Mouse (Mus musculus): ENCODE results near the gene Cdc25b. TPM values are rescaled to one million over a fixed set of nuclear protein-coding genes. Genes with fewer than 3 reads are reported as not detected.
A peak's percentile ranks its signal among the peaks of the same experiment; 100 is the strongest.
"Not testable (repeated sequence)": the region's sequence is repeated elsewhere in the genome, so short reads cannot be mapped to it uniquely, and the experiment has no call there.

The Cdc25b gene
- polyA plus RNA-seq, 1 experiment from 2014 or later = 77.7 TPM

- H3K4me3 ChIP-seq (ENCODE audit: low read depth, low read length) = no peak overlapping the region
- 50% methylated on average over 1 of the region's 1 CpGs for WGBS (ENCODE audit: insufficient replicate concordance)
These were observed 36.8 kb downstream of the Cdc25b start for GRCm38 (mm10) chr2:131223569-131223968.

DNA sequence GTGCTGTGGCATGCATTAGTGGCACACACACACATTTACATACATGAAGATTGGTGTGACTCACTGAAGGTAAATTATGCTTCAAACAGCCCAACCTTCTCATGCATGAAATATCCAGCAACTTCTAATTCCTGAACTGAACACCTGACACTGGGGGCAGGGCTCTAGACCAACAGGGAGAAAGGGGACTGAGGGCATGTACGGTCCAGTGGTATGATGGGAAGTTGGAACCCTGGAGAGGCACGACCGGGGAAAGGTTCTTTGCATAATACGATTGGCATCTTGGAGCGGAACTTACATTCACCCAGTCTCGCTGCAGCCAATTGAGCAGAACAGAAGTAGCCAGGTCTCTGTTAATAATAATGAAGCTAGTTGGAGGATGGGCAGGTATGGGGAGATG, 38.4 kb downstream of the Cdc25b start:
- Histone ChIP-seq H3K36me3 (replicated peaks; ENCODE audit: insufficient read depth, low read length) (no peaks in the 10 kb centered on the region), H3K27me3 (ENCODE audit: insufficient read depth, low read length) (no peaks in the 10 kb centered on the region), H3K4me2 (ENCODE audit: low read depth, low read length) (no peak overlapping the region), H3K4me3 (ENCODE audit: low read depth, low read length) (no peak overlapping the region), H3K27ac (ENCODE audit: low read depth) (no peak overlapping the region), H3K9ac (replicated peaks) (no peak overlapping the region), H3K4me1 (ENCODE audit: insufficient read depth) (peaks cover 23% of the 10 kb centered on the region), H3K9me3 (ENCODE audit: low read length) (no peaks in the 10 kb centered on the region)
- TF ChIP-seq CTCF (IDR thresholded peaks at IDR 0.05; ENCODE audit: low read depth) (no peak), EP300 (IDR thresholded peaks at IDR 0.05; ENCODE audit: low read depth) (no peak)
- ATAC-seq (no peak), DNase-seq (no peak)
- WGBS (ENCODE audit: insufficient replicate concordance) = 91% methylated on average over 6 of the region's 6 CpGs

More at GRCm38 (mm10) chr2:131223569-131223968, 36.8 kb downstream of the Cdc25b start:
- Histone ChIP-seq H3K27me3 (ENCODE audit: insufficient read depth, low read length) (no peaks in the 10 kb centered on the region), H3K9ac (replicated peaks) (no peak overlapping the region), H3K27ac (ENCODE audit: low read depth) (peak overlapping the region; percentile 80), H3K4me2 (ENCODE audit: low read depth, low read length) (peak overlapping the region; percentile 33; the same call in 1 of the 2 replicates), H3K9me3 (ENCODE audit: low read length) (no peaks in the 10 kb centered on the region), H3K4me1 (ENCODE audit: insufficient read depth) (peaks cover 23% of the 10 kb centered on the region), H3K36me3 (replicated peaks; ENCODE audit: insufficient read depth, low read length) (no peaks in the 10 kb centered on the region)
- peak; percentile 98 for ATAC-seq
- TF ChIP-seq EP300 (IDR thresholded peaks at IDR 0.05; ENCODE audit: low read depth) (peak; percentile 97), CTCF (IDR thresholded peaks at IDR 0.05; ENCODE audit: low read depth) (no peak)
- DNase-seq = peak; percentile 64

DNA sequence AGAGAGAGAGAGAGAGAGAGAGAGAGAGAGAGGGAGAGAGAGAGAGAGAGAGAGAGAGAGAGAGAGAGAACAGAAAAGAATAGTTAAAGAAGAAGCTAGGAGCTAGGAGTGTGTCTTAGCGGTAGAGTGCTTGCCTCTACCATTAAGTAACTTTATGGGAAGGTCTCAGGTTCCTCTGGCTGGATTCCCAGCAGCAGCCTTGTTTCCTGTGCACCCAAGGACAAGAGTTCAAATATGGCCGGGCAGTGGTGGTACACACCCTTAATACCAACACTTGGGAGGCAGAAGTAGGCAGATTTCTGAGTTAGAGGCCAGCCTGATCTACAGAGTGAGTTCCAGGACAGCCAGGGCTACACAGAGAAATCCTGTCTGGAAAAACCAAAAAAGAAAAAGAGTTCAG, 39.9 kb downstream of the Cdc25b start:
- H3K27ac ChIP-seq (ENCODE audit: low read depth); ATAC-seq; DNase-seq; H3K36me3 ChIP-seq (replicated peaks; ENCODE audit: insufficient read depth, low read length); H3K9me3 ChIP-seq (ENCODE audit: low read length); H3K9ac ChIP-seq (replicated peaks); H3K27me3 ChIP-seq (ENCODE audit: insufficient read depth, low read length); H3K4me2 ChIP-seq (ENCODE audit: low read depth, low read length); H3K4me3 ChIP-seq (ENCODE audit: low read depth, low read length): not testable (repeated sequence)
- H3K4me1 ChIP-seq (ENCODE audit: insufficient read depth) = peaks cover 21% of the 10 kb centered on the region
- 66% methylated on average over 2 of the region's 2 CpGs for WGBS (ENCODE audit: insufficient replicate concordance)

DNA sequence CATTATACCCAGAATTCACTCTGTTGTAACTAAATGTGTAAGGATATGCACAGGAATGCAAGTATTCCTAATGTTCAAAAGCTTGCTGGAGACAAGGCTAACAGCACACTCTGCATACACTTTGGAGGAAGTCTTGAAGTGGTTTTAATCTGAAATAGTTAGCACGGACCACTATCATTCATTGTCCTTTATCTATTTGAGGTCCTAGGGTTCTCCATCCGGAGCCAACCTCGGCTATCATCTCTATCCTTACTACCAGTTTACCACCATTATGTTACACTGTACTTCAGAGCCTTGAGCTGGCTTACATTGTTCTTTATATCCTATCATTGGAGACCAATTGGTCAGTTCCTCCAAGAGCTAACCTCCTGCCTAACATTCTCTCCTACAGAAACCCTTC, 40.5 kb downstream of the Cdc25b start:
- H3K27ac ChIP-seq (ENCODE audit: low read depth) = no peak overlapping the region
- no peaks in the 10 kb centered on the region for H3K9me3 ChIP-seq (ENCODE audit: low read length)
- ATAC-seq (no peak), DNase-seq (no peak)
- H3K27me3 ChIP-seq (ENCODE audit: insufficient read depth, low read length) = no peaks in the 10 kb centered on the region
- H3K9ac ChIP-seq (replicated peaks) = no peak overlapping the region
- H3K36me3 ChIP-seq (replicated peaks; ENCODE audit: insufficient read depth, low read length) = no peaks in the 10 kb centered on the region
- peaks cover 17% of the 10 kb centered on the region for H3K4me1 ChIP-seq (ENCODE audit: insufficient read depth)
- no peak overlapping the region for H3K4me2 ChIP-seq (ENCODE audit: low read depth, low read length)
- H3K4me3 ChIP-seq (ENCODE audit: low read depth, low read length) = no peak overlapping the region
- TF ChIP-seq CTCF (IDR thresholded peaks at IDR 0.05; ENCODE audit: low read depth) = no peak
- TF ChIP-seq EP300 (IDR thresholded peaks at IDR 0.05; ENCODE audit: low read depth) = no peak
- 71% methylated on average over 3 of the region's 3 CpGs for WGBS (ENCODE audit: insufficient replicate concordance)

DNA sequence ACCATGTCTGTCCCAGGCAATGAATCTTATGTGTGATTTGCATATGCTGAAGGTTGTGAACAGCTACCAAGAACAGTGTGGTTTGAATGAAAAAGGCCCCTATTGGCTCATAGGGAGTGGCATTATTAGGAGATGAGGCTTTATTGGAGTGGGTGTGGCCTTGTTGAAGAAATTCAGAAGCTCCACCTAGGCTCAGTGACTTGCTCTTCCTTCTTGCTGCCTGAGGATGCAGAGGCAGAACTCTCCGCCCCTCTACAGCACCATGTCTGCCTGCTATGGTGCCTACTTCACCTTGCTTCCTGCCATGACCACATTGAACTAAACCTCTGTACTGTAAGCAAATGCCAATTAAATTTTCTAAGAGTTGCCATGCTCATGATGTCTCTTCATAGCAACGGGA, 45.8 kb downstream of the Cdc25b start:
- Histone ChIP-seq H3K4me1 (ENCODE audit: insufficient read depth) (peaks cover 26% of the 10 kb centered on the region), H3K9ac (replicated peaks) (no peak overlapping the region; the same call in none of the 2 replicates), H3K4me2 (ENCODE audit: low read depth, low read length) (peak overlapping the region; percentile 82; the same call in 1 of the 2 replicates), H3K27me3 (ENCODE audit: insufficient read depth, low read length) (no peaks in the 10 kb centered on the region), H3K36me3 (replicated peaks; ENCODE audit: insufficient read depth, low read length) (no peaks in the 10 kb centered on the region; the same call in 1 of the 2 replicates), H3K27ac (ENCODE audit: low read depth) (peak overlapping the region; percentile 52; the same call in 1 of the 2 replicates), H3K9me3 (ENCODE audit: low read length) (no peaks in the 10 kb centered on the region), H3K4me3 (ENCODE audit: low read depth, low read length) (no peak overlapping the region)
- ATAC-seq (peak; percentile 26), DNase-seq (no peak)
- TF ChIP-seq EP300 (IDR thresholded peaks at IDR 0.05; ENCODE audit: low read depth) = no peak; the same call in 1 of the 2 replicates
- 0 out of 2 replicates have a peak, but pooled peaks have one; percentile 4 for TF ChIP-seq CTCF (IDR thresholded peaks at IDR 0.05; ENCODE audit: low read depth)
- WGBS (ENCODE audit: insufficient replicate concordance) = 67% methylated on average over 2 of the region's 2 CpGs

DNA sequence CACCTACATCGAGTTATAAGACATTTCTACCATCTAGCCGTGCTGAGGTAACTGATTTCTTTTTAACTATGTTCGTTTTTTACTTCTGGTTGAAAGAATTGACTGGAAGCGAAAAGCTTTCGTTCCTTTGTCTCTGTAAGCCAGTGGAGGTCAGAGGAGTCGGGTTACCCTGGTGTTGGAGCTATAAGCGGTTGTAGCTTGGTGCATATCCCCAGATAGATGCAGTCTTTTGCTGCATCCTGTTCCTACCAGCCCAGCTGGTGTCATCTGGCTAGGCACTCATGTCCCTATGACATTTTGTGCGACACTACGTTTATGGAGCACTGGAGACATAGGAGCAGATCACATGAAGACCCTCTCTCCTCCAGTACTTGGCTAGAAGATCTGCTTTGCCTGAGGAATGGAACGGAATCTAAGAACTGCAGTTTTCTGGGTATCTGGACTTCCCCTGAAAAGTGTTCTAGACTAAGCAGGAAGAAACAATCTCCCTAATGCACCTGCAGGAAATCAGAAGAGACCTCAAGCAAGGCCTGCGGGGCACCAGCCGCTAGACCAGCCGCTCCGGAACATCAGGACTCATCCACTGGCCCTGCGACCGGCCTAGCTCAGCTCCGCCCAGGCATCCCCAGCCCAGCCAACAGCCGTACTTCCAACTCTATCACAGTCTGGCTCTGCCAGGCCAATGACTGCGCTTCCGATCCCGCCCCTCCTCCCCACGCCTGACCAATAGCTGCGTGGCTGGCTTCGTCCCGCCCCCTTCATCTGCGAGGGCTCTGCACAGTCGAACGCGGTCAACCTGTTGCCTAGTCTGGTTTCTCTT, 46.8 kb downstream of the Cdc25b start, which contains the start of gene Mavs:
Gene Mavs (plus strand): TSS at position 757 of the 820 bp plus-strand sequence.
- WGBS (ENCODE audit: insufficient replicate concordance) = 15% methylated on average over 29 of the region's 29 CpGs
- peak within 1 kb of the TSS; percentile 80 for H3K9ac ChIP-seq (replicated peaks)
- no peaks in the 10 kb centered on the region for H3K27me3 ChIP-seq (ENCODE audit: insufficient read depth, low read length)
- H3K4me2 ChIP-seq (ENCODE audit: low read depth, low read length) = peak within 1 kb of the TSS; percentile 82
- TF ChIP-seq EP300 (IDR thresholded peaks at IDR 0.05; ENCODE audit: low read depth) (peak; percentile 63; the same call in 1 of the 2 replicates), CTCF (IDR thresholded peaks at IDR 0.05; ENCODE audit: low read depth) (no peak)
- H3K9me3 ChIP-seq (ENCODE audit: low read length) = no peaks in the 10 kb centered on the region
- DNase-seq (peak; percentile 98), ATAC-seq (peak; percentile 97)
- peak within 1 kb of the TSS; percentile 59 for H3K4me3 ChIP-seq (ENCODE audit: low read depth, low read length)
- peak within 1 kb of the TSS; percentile 89 for H3K27ac ChIP-seq (ENCODE audit: low read depth)
- H3K36me3 ChIP-seq (replicated peaks; ENCODE audit: insufficient read depth, low read length) = no peaks in the 10 kb centered on the region; the same call in 1 of the 2 replicates
- peaks cover 26% of the 10 kb centered on the region for H3K4me1 ChIP-seq (ENCODE audit: insufficient read depth)
